Mouse (Mus musculus): ENCODE results near the gene Lrrc3c. TPM values are rescaled to one million over a fixed set of nuclear protein-coding genes. Genes with fewer than 3 reads are reported as not detected.
A peak's percentile ranks its signal among the peaks of the same experiment; 100 is the strongest.
"Not testable (repeated sequence)": the region's sequence is repeated elsewhere in the genome, so short reads cannot be mapped to it uniquely, and the experiment has no call there.

Lrrc3c gene
- polyA plus RNA-seq, 1 experiment = not detected

- DNase-seq (ENCODE audit: low read depth) = no peak
These were observed 27.7 kb downstream of the Lrrc3c start, which contains the start of the genes Gm12355 and Gsdma3 for GRCm38 (mm10) chr11:98625611-98626410. Gene Gm12355 (minus strand): TSS chr11:98625661. Gene Gsdma3 (plus strand): TSS chr11:98626360.

- no peak for DNase-seq (ENCODE audit: low read depth)
These were observed 30.6 kb downstream of the Lrrc3c start for GRCm38 (mm10) chr11:98628706-98629105.

GRCm38 (mm10) chr11:98630646-98631045 lies 32.6 kb downstream of the Lrrc3c start:
- peak; percentile 54 for DNase-seq (ENCODE audit: low read depth)

GRCm38 (mm10) chr11:98635312-98635970 lies 37.4 kb downstream of the Lrrc3c start:
- DNase-seq (ENCODE audit: low read depth) = not testable (repeated sequence)

- no peak for DNase-seq (ENCODE audit: low read depth)
These were observed 39.4 kb downstream of the Lrrc3c start for GRCm38 (mm10) chr11:98637501-98637900.

- no peak for DNase-seq (ENCODE audit: low read depth)
These were observed 42.0 kb downstream of the Lrrc3c start for GRCm38 (mm10) chr11:98640091-98640490.

GRCm38 (mm10) chr11:98644757-98645156 lies 46.7 kb downstream of the Lrrc3c start:
- DNase-seq (ENCODE audit: low read depth) = no peak

GRCm38 (mm10) chr11:98645946-98646345 lies 47.9 kb downstream of the Lrrc3c start:
- DNase-seq (ENCODE audit: low read depth) = no peak

GRCm38 (mm10) chr11:98646459-98646858 lies 48.4 kb downstream of the Lrrc3c start, which contains the start of gene Gsdma2:
Gene Gsdma2 (plus strand): TSS chr11:98646759.
- DNase-seq (ENCODE audit: low read depth) = no peak

Other genes starting within 250 kb of the Lrrc3c start
- gene Ppp1r1b, start 249.9 kb upstream of the Lrrc3c start, polyA plus RNA-seq (2012; rRNA removed) = 10.1 and 15.0 TPM in 2 replicates
- gene Stard3, start 239.9 kb upstream of the Lrrc3c start, polyA plus RNA-seq (2012; rRNA removed) = 61.2 and 80.9 TPM in 2 replicates
- 0.85 and 2.9 TPM in 2 replicates for gene Tcap, start 214.5 kb upstream of the Lrrc3c start, polyA plus RNA-seq (2012; rRNA removed)
- gene Pnmt, start 211.8 kb upstream of the Lrrc3c start, polyA plus RNA-seq (2012; rRNA removed) = 7.5 and 32.4 TPM in 2 replicates
- 29.5 and 30.4 TPM in 2 replicates for gene Pgap3, start 197.8 kb upstream of the Lrrc3c start, polyA plus RNA-seq (2012; rRNA removed)
- gene Erbb2, start 185.8 kb upstream of the Lrrc3c start, polyA plus RNA-seq (2012; rRNA removed) = 33.8 and 35.3 TPM in 2 replicates
- 217 and 228 TPM in 2 replicates for gene Mien1, start 159.3 kb upstream of the Lrrc3c start, polyA plus RNA-seq (2012; rRNA removed)
- 54.7 and 54.8 TPM in 2 replicates for gene Grb7, start 151.9 kb upstream of the Lrrc3c start, polyA plus RNA-seq (2012; rRNA removed)
- gene Ikzf3, start 52.3 kb upstream of the Lrrc3c start, polyA plus RNA-seq (2012; rRNA removed) = 0.82 and 0.98 TPM in 2 replicates
- gene Zpbp2, start 47.2 kb upstream of the Lrrc3c start, polyA plus RNA-seq (2012; rRNA removed) = 0.47 and 1.1 TPM in 2 replicates
- gene Ormdl3, start 10.9 kb upstream of the Lrrc3c start, polyA plus RNA-seq (2012; rRNA removed) = 161 and 192 TPM in 2 replicates
- not detected in 2 replicates for gene Gm12355, start 27.4 kb downstream of the Lrrc3c start, polyA plus RNA-seq (2012; rRNA removed)
- gene Gsdma3, start 28.1 kb downstream of the Lrrc3c start, polyA plus RNA-seq (2012; rRNA removed) = not detected in 2 replicates
- not detected in 2 replicates for gene Gsdma2, start 48.5 kb downstream of the Lrrc3c start, polyA plus RNA-seq (2012; rRNA removed)
- 0.05 and 0.09 TPM in 2 replicates for gene Gsdma, start 66.1 kb downstream of the Lrrc3c start, polyA plus RNA-seq (2012; rRNA removed)
- 184 and 186 TPM in 2 replicates for gene Psmd3, start 84.3 kb downstream of the Lrrc3c start, polyA plus RNA-seq (2012; rRNA removed)
- gene Csf3, start 103.0 kb downstream of the Lrrc3c start, polyA plus RNA-seq (2012; rRNA removed) = 1.1 and 2.8 TPM in 2 replicates
- gene Med24, start 131.1 kb downstream of the Lrrc3c start, polyA plus RNA-seq (2012; rRNA removed) = 77.3 and 78.0 TPM in 2 replicates
- 73.1 and 89.0 TPM in 2 replicates for gene Thra, start 142.3 kb downstream of the Lrrc3c start, polyA plus RNA-seq (2012; rRNA removed)
- 76.6 and 109 TPM in 2 replicates for gene Nr1d1, start 177.0 kb downstream of the Lrrc3c start, polyA plus RNA-seq (2012; rRNA removed)
- gene Msl1, start 197.2 kb downstream of the Lrrc3c start, polyA plus RNA-seq (2012; rRNA removed) = 25.4 and 37.2 TPM in 2 replicates
- 22.5 and 22.8 TPM in 2 replicates for gene Casc3, start 206.6 kb downstream of the Lrrc3c start, polyA plus RNA-seq (2012; rRNA removed)
- 4.0 and 4.9 TPM in 2 replicates for gene Rapgefl1, start 238.5 kb downstream of the Lrrc3c start, polyA plus RNA-seq (2012; rRNA removed)

All from gonadal fat pad, adult 2 months (tissue).